Mouse (Mus musculus) T-cell, adult 2 months (primary cell): ENCODE measurements around the gene Qser1.

Source experiments
- DNase-seq: peaks from one replicate; pipeline ENCODE4 v3.0.0; 2022; ENCODE audit warnings: low spot score

Gene Qser1

GRCm38 (mm10) chr2:104736241-104736640 is 80.3 kb downstream of the Qser1 start:
- no peak for DNase-seq

GRCm38 (mm10) chr2:104732562-104733256 is 83.9 kb downstream of the Qser1 start:
- no peak for DNase-seq

GRCm38 (mm10) chr2:104732033-104732444 is 84.5 kb downstream of the Qser1 start:
- no peak for DNase-seq

GRCm38 (mm10) chr2:104727369-104727768 is 89.2 kb downstream of the Qser1 start:
- DNase-seq, result no peak

- DNase-seq, result no peak
Observed at GRCm38 (mm10) chr2:104722021-104722420, 94.5 kb downstream of the Qser1 start.

GRCm38 (mm10) chr2:104717827-104718226 is 98.7 kb downstream of the Qser1 start:
- no peak for DNase-seq

- DNase-seq, result no peak
Observed at GRCm38 (mm10) chr2:104717231-104717735, 99.3 kb downstream of the Qser1 start.

- DNase-seq, result no peak
Observed at GRCm38 (mm10) chr2:104716279-104716678, 100.3 kb downstream of the Qser1 start, which contains the start of gene Pin1rt1. Gene Pin1rt1, minus strand, starts transcription at chr2:104716379.

GRCm38 (mm10) chr2:104714254-104714691 is 102.3 kb downstream of the Qser1 start:
- no peak for DNase-seq

GRCm38 (mm10) chr2:104712486-104712809 is 104.1 kb downstream of the Qser1 start:
- DNase-seq, result no peak

- peak; percentile 22 for DNase-seq
Observed at GRCm38 (mm10) chr2:104711585-104712485, 104.7 kb downstream of the Qser1 start, which contains the start of gene Tcp11l1. Gene Tcp11l1, minus strand, starts transcription at chr2:104712169.

GRCm38 (mm10) chr2:104710670-104711370 is 105.7 kb downstream of the Qser1 start:
- DNase-seq, result no peak

- no peak for DNase-seq
Observed at GRCm38 (mm10) chr2:104709786-104710337, 106.7 kb downstream of the Qser1 start.
